Mouse (Mus musculus) midbrain, embryonic 10.5 days (tissue): Measurements from ENCODE around the gene Cd44. TPM values are rescaled to one million over a fixed set of nuclear protein-coding genes. Genes with fewer than 3 reads are reported as not detected.

Experiments
- DNase-seq: peaks from one replicate; pipeline ENCODE4 v3.0.0-alpha.2; 2017; ENCODE audit warnings: low spot score
- H3K27ac ChIP-seq: fragments of 300-500 bp; sonication (generic); replicated peaks from 2 replicates; pipeline ENCODE4 v1.5.1; 2016; ENCODE audit warnings: mild to moderate bottlenecking
- H3K27me3 ChIP-seq: fragments of 300-500 bp; sonication (generic); 2 replicates; pipeline ENCODE4 v1.6.1; 2016; ENCODE audit warnings: low read depth, mild to moderate bottlenecking; ENCODE audit not compliant: poor library complexity, severe bottlenecking
- H3K36me3 ChIP-seq: fragments of 300-500 bp; sonication (generic); 2 replicates; pipeline ENCODE4 v1.6.1; 2016; ENCODE audit warnings: mild to moderate bottlenecking, moderate library complexity
- H3K4me1 ChIP-seq: fragments of 300-500 bp; sonication (generic); 2 replicates; pipeline ENCODE4 v1.6.1; 2016
- H3K4me3 ChIP-seq: fragments of 300-500 bp; sonication (generic); 2 replicates; pipeline ENCODE4 v1.5.1; 2016; ENCODE audit warnings: mild to moderate bottlenecking, moderate library complexity
- H3K9me3 ChIP-seq: fragments of 300-500 bp; sonication (generic); replicated peaks from 2 replicates; pipeline ENCODE4 v1.6.1; 2016; ENCODE audit warnings: mild to moderate bottlenecking
- WGBS: fragments of 180-500 bp; shearing (Covaris S2); methylation state at CpG from one replicate; pipeline ENCODE4 v1.1.7; 2016; 5-methylcytosine and 5-hydroxymethylcytosine counted together
- polyA plus RNA-seq: library from polyadenylated mRNA; unstranded; fragments of >200 nt; fragmentation: Nextera tagmentation; extraction: Ambion mirVana; gene quantifications from 2 replicates; pipeline ENCODE4 v1.2.1, GENCODE M21; 2016

Cd44 gene
- polyA plus RNA-seq, 1 experiment from 2014 or later = 2.9 TPM

GRCm38 (mm10) chr2:102882004-102882588 lies 19.4 kb downstream of the Cd44 start:
- peaks cover 11% of the 10 kb centered on the region for H3K4me1 ChIP-seq
- 0 out of 2 replicates have a peak overlapping the region, but pooled peaks have one; percentile 28 for H3K27ac ChIP-seq
- H3K36me3 ChIP-seq = no peaks in the 10 kb centered on the region
- H3K27me3 ChIP-seq = no peaks in the 10 kb centered on the region
- WGBS = 77% methylated on average over 8 of the region's 8 CpGs
- no peaks in the 10 kb centered on the region for H3K9me3 ChIP-seq
- DNase-seq = no peak
- H3K4me3 ChIP-seq = no peak overlapping the region

GRCm38 (mm10) chr2:102878513-102878912 lies 23.0 kb downstream of the Cd44 start:
- no peak for DNase-seq
- Histone ChIP-seq H3K36me3 (no peaks in the 10 kb centered on the region), H3K27ac (no peak overlapping the region), H3K4me3 (no peak overlapping the region), H3K4me1 (peaks cover 16% of the 10 kb centered on the region), H3K27me3 (no peaks in the 10 kb centered on the region), H3K9me3 (no peaks in the 10 kb centered on the region)
- WGBS = 65% methylated on average over 2 of the region's 2 CpGs

GRCm38 (mm10) chr2:102877463-102877862 lies 24.0 kb downstream of the Cd44 start:
- WGBS = 92% methylated on average over 4 of the region's 4 CpGs
- Histone ChIP-seq H3K4me1 (peaks cover 15% of the 10 kb centered on the region), H3K4me3 (no peak overlapping the region), H3K27me3 (no peaks in the 10 kb centered on the region), H3K9me3 (no peaks in the 10 kb centered on the region), H3K27ac (no peak overlapping the region), H3K36me3 (no peaks in the 10 kb centered on the region)
- DNase-seq = no peak

- Histone ChIP-seq H3K4me1 (peaks cover 11% of the 10 kb centered on the region), H3K9me3 (no peaks in the 10 kb centered on the region), H3K27ac (no peak overlapping the region), H3K4me3 (no peak overlapping the region), H3K27me3 (no peaks in the 10 kb centered on the region), H3K36me3 (no peaks in the 10 kb centered on the region)
- 70% methylated on average over 1 of the region's 1 CpGs for WGBS
- DNase-seq = no peak
Measured at GRCm38 (mm10) chr2:102876141-102876540, 25.3 kb downstream of the Cd44 start.

- 66% methylated on average over 4 of the region's 4 CpGs for WGBS
- no peak for DNase-seq
- peaks cover 11% of the 10 kb centered on the region for H3K4me1 ChIP-seq
- H3K4me3 ChIP-seq = no peak overlapping the region
- no peak overlapping the region for H3K27ac ChIP-seq
- H3K9me3 ChIP-seq = no peaks in the 10 kb centered on the region
- no peaks in the 10 kb centered on the region for H3K27me3 ChIP-seq
- no peaks in the 10 kb centered on the region for H3K36me3 ChIP-seq
Measured at GRCm38 (mm10) chr2:102873848-102874247, 27.6 kb downstream of the Cd44 start.

GRCm38 (mm10) chr2:102873194-102873593 lies 28.3 kb downstream of the Cd44 start:
- Histone ChIP-seq H3K36me3 (no peaks in the 10 kb centered on the region), H3K4me1 (peaks cover 10% of the 10 kb centered on the region), H3K4me3 (no peak overlapping the region), H3K27me3 (no peaks in the 10 kb centered on the region), H3K27ac (no peak overlapping the region), H3K9me3 (no peaks in the 10 kb centered on the region)
- no peak for DNase-seq
- WGBS = 92% methylated on average over 4 of the region's 4 CpGs

- 89% methylated on average over 2 of the region's 2 CpGs for WGBS
- Histone ChIP-seq H3K4me3 (no peak overlapping the region), H3K36me3 (no peaks in the 10 kb centered on the region), H3K4me1 (peaks cover 14% of the 10 kb centered on the region), H3K27me3 (no peaks in the 10 kb centered on the region), H3K9me3 (no peaks in the 10 kb centered on the region), H3K27ac (no peak overlapping the region)
- DNase-seq = no peak
Measured at GRCm38 (mm10) chr2:102872436-102872835, 29.0 kb downstream of the Cd44 start.

GRCm38 (mm10) chr2:102868444-102868843 lies 33.0 kb downstream of the Cd44 start:
- DNase-seq = no peak
- H3K27me3 ChIP-seq = no peaks in the 10 kb centered on the region
- 84% methylated on average over 2 of the region's 2 CpGs for WGBS

GRCm38 (mm10) chr2:102867396-102868088 lies 33.9 kb downstream of the Cd44 start:
- 49% methylated on average over 6 of the region's 6 CpGs for WGBS
- Histone ChIP-seq H3K36me3 (no peaks in the 10 kb centered on the region), H3K4me3 (no peak overlapping the region), H3K4me1 (peaks cover 11% of the 10 kb centered on the region; the same call in 1 of the 2 replicates), H3K9me3 (no peaks in the 10 kb centered on the region), H3K27ac (no peak overlapping the region; the same call in 1 of the 2 replicates), H3K27me3 (no peaks in the 10 kb centered on the region)
- no peak for DNase-seq

More at GRCm38 (mm10) chr2:102868444-102868843, 33.0 kb downstream of the Cd44 start:
- no peak overlapping the region for H3K27ac ChIP-seq
- no peak overlapping the region for H3K4me3 ChIP-seq
- no peaks in the 10 kb centered on the region for H3K9me3 ChIP-seq
- H3K4me1 ChIP-seq = peaks cover 11% of the 10 kb centered on the region; the same call in 1 of the 2 replicates
- H3K36me3 ChIP-seq = no peaks in the 10 kb centered on the region

- no peaks in the 10 kb centered on the region for H3K27me3 ChIP-seq
- H3K36me3 ChIP-seq = no peaks in the 10 kb centered on the region
- no peaks in the 10 kb centered on the region for H3K9me3 ChIP-seq
- WGBS = 86% methylated on average over 1 of the region's 1 CpGs
- no peak for DNase-seq
- peaks cover 11% of the 10 kb centered on the region; the same call in 1 of the 2 replicates for H3K4me1 ChIP-seq
- H3K4me3 ChIP-seq = no peak overlapping the region
- no peak overlapping the region for H3K27ac ChIP-seq
Measured at GRCm38 (mm10) chr2:102866594-102866993, 34.9 kb downstream of the Cd44 start.

GRCm38 (mm10) chr2:102865354-102865752 lies 36.1 kb downstream of the Cd44 start:
- H3K27me3 ChIP-seq = no peaks in the 10 kb centered on the region
- no peaks in the 10 kb centered on the region for H3K36me3 ChIP-seq
- no peak for DNase-seq
- peaks cover 11% of the 10 kb centered on the region; the same call in 1 of the 2 replicates for H3K4me1 ChIP-seq
- H3K27ac ChIP-seq = no peak overlapping the region
- H3K4me3 ChIP-seq = no peak overlapping the region
- H3K9me3 ChIP-seq = no peaks in the 10 kb centered on the region
- WGBS = 92% methylated on average over 8 of the region's 8 CpGs

GRCm38 (mm10) chr2:102864695-102865353 lies 36.6 kb downstream of the Cd44 start:
- no peaks in the 10 kb centered on the region for H3K27me3 ChIP-seq
- H3K36me3 ChIP-seq = no peaks in the 10 kb centered on the region
- H3K27ac ChIP-seq = no peak overlapping the region
- H3K4me3 ChIP-seq = no peak overlapping the region
- H3K4me1 ChIP-seq = peaks cover 11% of the 10 kb centered on the region; the same call in 1 of the 2 replicates
- no peaks in the 10 kb centered on the region for H3K9me3 ChIP-seq
- 85% methylated on average over 6 of the region's 6 CpGs for WGBS
- no peak for DNase-seq

GRCm38 (mm10) chr2:102864036-102864435 lies 37.4 kb downstream of the Cd44 start:
- Histone ChIP-seq H3K36me3 (no peaks in the 10 kb centered on the region), H3K9me3 (no peaks in the 10 kb centered on the region), H3K4me1 (peaks cover 11% of the 10 kb centered on the region; the same call in 1 of the 2 replicates), H3K27ac (no peak overlapping the region), H3K27me3 (no peaks in the 10 kb centered on the region), H3K4me3 (no peak overlapping the region)
- WGBS = 90% methylated on average over 4 of the region's 4 CpGs
- DNase-seq = no peak
